Mouse (Mus musculus) CD4-positive naive resting alpha-beta T cell, adult 57 days (primary cell): ENCODE results near the gene Pyroxd2. TPM values are rescaled to one million over a fixed set of nuclear protein-coding genes. Genes with fewer than 3 reads are reported as not detected.

ENCODE experiments used
- total RNA-seq: library from RNA; stranded (reverse); gene quantifications from one replicate; pipeline ENCODE4 v1.2.4, GENCODE M21; 2023

Gene Pyroxd2
- total RNA-seq = 4.2 TPM

DNA sequence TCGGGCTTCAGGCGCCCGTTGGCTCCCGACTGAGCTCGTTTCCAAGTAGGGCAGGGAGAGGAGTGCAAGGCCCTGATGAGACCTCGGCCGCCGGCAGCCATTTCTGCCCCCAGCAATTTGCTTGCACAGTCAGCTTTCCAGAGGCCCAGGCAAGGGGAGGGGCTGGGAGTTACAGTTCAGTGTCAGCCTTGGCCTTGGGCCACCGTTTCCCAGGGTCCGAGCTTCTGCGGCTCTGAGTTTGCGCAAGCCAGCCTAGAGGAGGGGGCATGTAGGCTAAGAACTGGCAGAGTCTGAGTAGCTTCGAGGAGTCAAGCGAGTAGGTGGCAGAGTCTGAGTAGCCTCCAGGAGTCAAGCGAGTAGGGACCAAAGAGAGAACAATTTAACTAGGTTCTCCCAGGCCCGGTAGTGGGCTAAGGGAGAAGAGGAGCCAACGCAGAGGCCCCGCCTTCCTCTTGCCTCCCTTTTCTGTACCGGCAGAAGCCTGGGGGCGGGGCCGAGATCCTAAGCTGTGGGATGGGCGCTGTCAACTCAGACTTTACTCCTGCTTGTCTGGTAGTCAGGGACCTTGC lies at the start of gene Pyroxd2:
TSS of gene Pyroxd2 (minus strand) at position 413 of the 569 bp plus-strand sequence.

DNA sequence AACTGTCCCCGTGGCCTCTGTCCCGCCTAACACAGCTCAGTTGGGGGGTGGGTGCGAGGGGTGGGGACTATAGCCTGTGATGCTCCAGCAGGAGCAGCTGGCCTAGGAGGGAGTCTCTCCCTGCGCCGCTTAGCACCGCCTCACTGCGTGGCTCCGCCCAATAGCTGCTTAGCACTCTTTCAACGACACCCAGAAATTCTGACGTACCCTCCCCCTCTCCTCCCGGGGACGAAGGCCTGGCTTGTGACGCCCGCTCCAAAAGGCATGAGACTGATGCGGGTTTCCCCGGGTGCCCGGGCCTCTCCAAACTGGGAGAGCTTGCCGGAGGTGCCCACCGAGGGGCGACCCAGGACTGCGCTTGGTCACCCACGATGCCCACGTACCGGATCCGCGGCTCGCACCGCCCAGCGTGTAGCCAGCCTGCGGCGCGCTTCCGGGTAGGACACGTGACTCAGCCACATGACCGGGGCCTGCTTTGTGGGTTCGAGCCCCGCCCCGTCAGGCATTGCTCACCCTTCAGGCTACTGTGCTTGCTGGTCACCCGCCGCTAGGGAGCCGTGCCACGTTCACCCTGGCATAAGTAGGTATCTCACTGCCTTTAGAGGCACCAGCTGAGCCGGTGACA lies 27.1 kb upstream of the Pyroxd2 start, which contains the start of gene Hps1:
TSS of gene Hps1 (minus strand) at position 448 of the 625 bp plus-strand sequence.

Other genes starting within 250 kb of the Pyroxd2 start
- 43.0 TPM for gene R3hcc1l, start 234.0 kb downstream of the Pyroxd2 start, total RNA-seq
- gene Loxl4, start 140.0 kb downstream of the Pyroxd2 start, total RNA-seq = not detected
- 35.8 TPM for gene Hps1, start 27.2 kb upstream of the Pyroxd2 start, total RNA-seq